Mouse (Mus musculus) bone marrow, adult 2 months (tissue): Measurements from ENCODE around the gene Tmem200a.

ENCODE experiments used
- CTCF ChIP-seq: fragments of 200-500 bp; IDR thresholded peaks from 2 replicates; pipeline ENCODE4 v1.5.1; 2011; ENCODE audit warnings: low read length, control low read depth; ENCODE audit not compliant: control insufficient read depth, insufficient read depth
- POLR2A ChIP-seq: fragments of 200-500 bp; IDR thresholded peaks from 2 replicates; pipeline ENCODE4 v1.6.1; 2011; ENCODE audit warnings: low read depth, mild to moderate bottlenecking, control low read depth, low read length, borderline replicate concordance; ENCODE audit not compliant: control insufficient read depth

DNA sequence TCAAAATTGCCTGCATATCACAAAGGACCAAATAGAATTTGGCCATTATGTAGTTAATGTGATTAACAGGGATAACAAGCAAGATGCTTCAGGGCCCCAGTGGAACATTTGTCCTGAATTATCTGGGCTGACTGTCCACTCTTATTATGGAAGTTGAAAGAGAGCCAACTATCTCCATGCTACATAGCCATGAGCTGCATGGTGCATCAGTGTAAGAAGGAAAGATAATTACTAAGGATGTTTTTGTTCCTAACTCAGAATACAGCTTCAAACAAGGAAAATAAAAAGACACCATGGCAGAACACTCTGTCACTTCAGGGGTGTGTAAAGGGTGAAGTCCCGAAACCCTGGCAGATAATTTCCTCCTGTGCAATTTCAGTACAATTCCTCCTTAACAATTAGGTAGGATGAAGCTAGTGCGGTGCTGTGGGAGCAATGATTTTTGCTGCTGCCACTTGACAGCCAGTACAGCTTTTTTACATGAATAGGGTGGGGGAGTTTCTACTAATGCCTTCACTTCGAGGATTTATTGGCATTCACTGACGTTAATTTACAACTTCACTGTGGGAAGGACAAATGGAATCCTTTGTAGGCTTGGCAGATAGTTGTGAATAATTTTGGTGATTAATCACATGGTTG, 158.1 kb downstream of the Tmem200a start:
- TF ChIP-seq CTCF, result no peak
- TF ChIP-seq POLR2A, result no peak
